Mouse (Mus musculus): ENCODE measurements around the gene BC080695.
"Not testable (repeated sequence)": the region's sequence is repeated elsewhere in the genome, so short reads cannot be mapped to it uniquely, and the experiment has no call there.

The BC080695 gene

GRCm38 (mm10) chr4:143551400-143551799 lies at the start of gene BC080695, which contains the start of gene Gm13057:
BC080695 (plus strand) TSS chr4:143551700.
Gm13057 (plus strand) TSS chr4:143551709.
- not testable (repeated sequence) for DNase-seq (ENCODE audit: low spot score)

DNA sequence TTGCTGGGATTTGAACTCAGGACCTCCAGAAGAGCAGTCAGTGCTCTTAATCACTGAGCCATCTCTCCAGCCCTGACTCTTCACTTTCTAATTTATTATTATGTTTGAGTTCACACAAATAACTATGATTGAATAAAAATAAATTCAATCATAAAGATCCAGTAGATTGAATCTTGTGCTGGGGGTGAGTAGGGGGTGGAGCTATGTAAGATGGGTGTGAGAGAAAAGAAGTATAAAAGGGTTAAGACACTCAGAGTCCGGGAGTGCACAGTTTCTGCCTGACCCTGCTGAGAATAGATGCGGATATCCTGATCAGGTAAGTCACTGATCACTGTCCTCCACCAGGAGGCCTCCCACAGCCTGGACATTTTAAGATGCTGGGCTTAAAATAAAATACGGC lies 40.5 kb upstream of the BC080695 start, which contains the start of gene Gm13043:
TSS of gene Gm13043 (plus strand) at position 301 of the 400 bp plus-strand sequence.
- no peak for DNase-seq (ENCODE audit: low spot score)

DNA sequence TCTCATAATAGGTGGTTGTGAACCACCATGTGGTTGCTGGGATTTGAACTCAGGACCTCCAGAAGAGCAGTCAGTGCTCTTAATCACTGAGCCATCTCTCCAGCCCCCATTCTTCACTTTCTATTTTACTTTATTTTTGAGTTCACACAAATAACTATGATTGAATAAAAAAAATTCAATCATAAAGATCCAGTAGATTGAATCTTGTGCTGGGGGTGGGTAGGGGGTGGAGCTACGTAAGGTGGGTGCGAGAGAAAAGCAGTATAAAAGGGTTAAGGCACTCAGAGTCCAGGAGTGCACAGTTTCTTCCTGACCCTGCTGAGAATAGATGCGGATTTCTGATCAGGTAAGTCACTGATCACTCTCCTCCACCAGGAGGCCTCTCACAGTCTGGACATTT lies 15.8 kb upstream of the BC080695 start, which contains the start of gene Gm13040:
TSS of gene Gm13040 (plus strand) at position 301 of the 400 bp plus-strand sequence.
- DNase-seq (ENCODE audit: low spot score) = not testable (repeated sequence)

DNA sequence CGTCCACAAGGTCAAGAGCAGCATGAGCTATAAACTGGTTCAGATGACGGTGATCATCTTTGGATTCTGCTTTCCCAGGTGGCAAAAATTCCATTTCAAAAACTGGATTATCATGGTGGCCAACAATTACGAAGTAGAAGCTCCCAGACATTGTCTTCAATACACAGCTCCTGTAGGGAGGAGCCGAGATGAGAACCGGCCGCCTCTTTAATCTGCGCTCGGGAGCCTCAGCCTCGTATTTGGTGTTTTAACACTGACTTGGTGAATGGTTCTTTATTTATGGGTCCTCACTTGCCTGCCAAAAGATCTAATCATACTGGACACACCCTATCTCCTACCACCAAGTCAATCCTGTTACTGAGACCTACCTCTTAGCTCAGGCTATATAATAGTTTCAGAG lies 60.4 kb downstream of the BC080695 start:
- DNase-seq (ENCODE audit: low spot score) = not testable (repeated sequence)

DNA sequence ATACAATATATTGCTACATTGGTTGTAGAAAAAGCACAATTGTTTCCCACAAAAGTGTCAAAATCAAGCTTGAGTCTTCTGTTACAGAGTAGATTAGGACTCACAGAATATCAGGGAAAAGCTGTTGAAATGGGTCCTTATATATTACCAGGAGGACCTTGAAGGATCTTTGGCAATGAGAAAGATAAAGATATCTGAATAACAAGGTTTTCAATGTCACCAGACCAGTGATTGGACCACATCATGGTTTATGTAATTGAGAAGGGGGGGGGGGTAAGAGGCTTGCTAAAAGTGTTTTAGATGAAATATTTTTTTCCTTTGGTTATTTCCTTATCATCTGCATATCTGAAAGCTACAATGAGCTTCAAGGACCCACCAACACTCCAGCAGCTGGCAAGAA lies 63.2 kb downstream of the BC080695 start, which contains the start of gene Gm13083:
TSS of gene Gm13083 (plus strand) at position 301 of the 400 bp plus-strand sequence.
- not testable (repeated sequence) for DNase-seq (ENCODE audit: low spot score)

GRCm38 (mm10) chr4:143618101-143618500 lies 66.6 kb downstream of the BC080695 start:
- not testable (repeated sequence) for DNase-seq (ENCODE audit: low spot score)

Data from retina, embryonic 14.5 days (tissue).